8 mouse cellular contexts compared by ENCODE assay signal in the genomic region with DNA sequence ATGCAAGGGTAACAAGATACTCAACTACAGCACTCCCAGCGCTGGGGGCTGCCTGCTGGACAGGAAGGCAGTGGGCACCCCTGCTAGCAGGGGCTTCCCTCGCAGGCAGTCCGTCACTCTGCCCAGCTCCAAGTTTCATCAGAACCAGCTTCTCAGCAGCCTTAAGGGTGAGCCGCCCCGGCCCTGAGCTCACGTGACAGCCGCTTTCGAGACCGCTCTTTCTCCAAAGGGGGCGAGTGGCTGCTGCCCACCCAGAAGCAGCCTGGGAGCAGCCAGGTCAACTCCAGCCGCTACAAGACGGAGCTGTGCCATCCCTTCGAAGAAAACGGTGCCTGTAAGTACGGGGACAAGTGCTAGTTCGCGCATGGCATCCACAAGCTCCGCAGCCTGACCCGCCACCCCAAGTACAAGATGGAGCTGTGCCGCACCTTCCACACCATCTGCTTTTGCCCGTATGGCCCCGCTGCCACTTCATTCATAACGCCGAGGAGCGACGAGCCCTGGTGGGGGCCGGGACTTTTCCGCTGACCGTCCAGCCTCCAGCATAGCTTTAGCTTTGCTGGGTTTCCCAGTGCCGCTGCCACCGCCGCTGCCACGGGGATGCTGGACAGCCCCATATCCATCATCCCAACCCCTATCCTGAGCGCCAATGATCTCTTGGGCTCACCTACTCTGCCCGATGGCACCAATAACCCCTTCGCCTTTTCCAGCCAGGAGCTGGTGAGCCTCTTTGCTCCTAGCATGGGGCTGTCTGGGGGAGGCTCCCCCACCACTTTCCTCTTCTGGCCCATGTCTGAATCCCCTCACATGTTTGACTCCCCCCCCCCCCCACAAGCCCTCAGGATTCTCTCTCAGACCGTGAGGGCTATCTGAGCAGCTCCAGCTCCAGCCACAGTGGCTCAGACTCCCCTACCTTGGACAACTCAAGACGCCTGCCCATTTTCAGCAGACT. TPM values are rescaled to one million over a fixed set of nuclear protein-coding genes. Genes with fewer than 3 reads are reported as not detected.
DNase-seq lines count a peak whose midpoint lies in the region; ATAC-seq and TF ChIP-seq lines count a peak whose summit lies in the region.

No protein-coding gene starts in this region.

- DNase-seq in spleen, adult 2 months (ENCODE audit: low read depth in 1 of 2, low spot score in 2 of 2) = peak in 1 of 2 experiments; percentile 5
- DNase-seq in spleen, postnatal 14 days (ENCODE audit: low spot score in 2 of 2) = no peak
- peak; percentile 23 for DNase-seq in thymus, postnatal 4 days
- DNase-seq in gastrocnemius, adult 18-20 months (ENCODE audit: low spot score) = no peak

- H3K4me1 ChIP-seq in spleen, adult 2 months (ENCODE audit: control insufficient read depth, insufficient read depth, insufficient read length) = no peaks in the 10 kb centered on the region
- H3K4me1 ChIP-seq in cortical plate, adult 2 months (ENCODE audit: control insufficient read depth, insufficient read depth, low read length) = no peaks in the 10 kb centered on the region
- no peaks in the 10 kb centered on the region for H3K4me1 ChIP-seq in heart, embryonic 16.5 days (ENCODE audit: control insufficient read depth, insufficient read depth, low read length)
- no peaks in the 10 kb centered on the region for H3K4me1 ChIP-seq in limb, embryonic 13.5 days

- peaks cover 3% of the 10 kb centered on the region; the same call in 1 of the 2 replicates for H3K9me3 ChIP-seq in heart, embryonic 16.5 days (replicated peaks; ENCODE audit: control insufficient read depth, low read length)
- H3K9me3 ChIP-seq in limb, embryonic 13.5 days = peaks cover 4% of the 10 kb centered on the region; the same call in 1 of the 2 replicates

- H3K27me3 ChIP-seq in spleen, adult 2 months (ENCODE audit: control insufficient read depth, insufficient read depth, low read length) = no peaks in the 10 kb centered on the region
- no peaks in the 10 kb centered on the region for H3K27me3 ChIP-seq in heart, embryonic 16.5 days (ENCODE audit: control insufficient read depth, insufficient read depth, low read length)
- H3K27me3 ChIP-seq in limb, embryonic 13.5 days = no peaks in the 10 kb centered on the region

- 30% methylated on average over 38 of the region's 38 CpGs for WGBS in spleen, adult 2 months
- 12% methylated on average over 38 of the region's 38 CpGs for WGBS in heart, embryonic 16.5 days
- WGBS in limb, embryonic 13.5 days = 22% methylated on average over 38 of the region's 38 CpGs

- no peak for TF ChIP-seq CTCF in spleen, adult 2 months (IDR thresholded peaks at IDR 0.05; ENCODE audit: extremely low read depth, insufficient read depth, insufficient read length, insufficient replicate concordance)
- TF ChIP-seq CTCF in cortical plate, adult 2 months (IDR thresholded peaks at IDR 0.05; ENCODE audit: extremely low read depth, insufficient read depth, low read length) = no peak

- TF ChIP-seq POLR2A in spleen, adult 2 months (IDR thresholded peaks at IDR 0.05; ENCODE audit: low read depth, low read length) = no peak
- TF ChIP-seq POLR2A in cortical plate, adult 2 months (IDR thresholded peaks at IDR 0.05; ENCODE audit: extremely low read depth, insufficient read depth, low read length) = no peak

- H3K4me2 ChIP-seq in heart, embryonic 16.5 days (ENCODE audit: low read depth, low read length) = peak overlapping the region; percentile 68
- peak overlapping the region; percentile 70 for H3K4me2 ChIP-seq in limb, embryonic 13.5 days (replicated peaks)

- H3K36me3 ChIP-seq in spleen, adult 2 months (ENCODE audit: control insufficient read depth, insufficient read depth, low read length) = no peaks in the 10 kb centered on the region
- H3K36me3 ChIP-seq in heart, embryonic 16.5 days (ENCODE audit: control insufficient read depth, insufficient read depth) = no peaks in the 10 kb centered on the region
- H3K36me3 ChIP-seq in limb, embryonic 13.5 days = no peaks in the 10 kb centered on the region

- no peak overlapping the region for H3K27ac ChIP-seq in spleen, adult 2 months (ENCODE audit: insufficient read depth, low read length)
- no peak overlapping the region for H3K27ac ChIP-seq in cortical plate, adult 2 months (ENCODE audit: insufficient read depth, low read length)
- H3K27ac ChIP-seq in heart, embryonic 16.5 days (ENCODE audit: low read length) = no peak overlapping the region
- no peak overlapping the region for H3K27ac ChIP-seq in limb, embryonic 13.5 days

- H3K9ac ChIP-seq in heart, embryonic 16.5 days (ENCODE audit: low read length) = peak overlapping the region; percentile 23; the same call in 1 of the 2 replicates
- H3K9ac ChIP-seq in limb, embryonic 13.5 days = peak overlapping the region; percentile 57

- no peak for ATAC-seq in heart, embryonic 16.5 days (replicated peaks; ENCODE audit: extremely low read depth, insufficient read depth, low FRiP score)
- peak; percentile 64 for ATAC-seq in limb, embryonic 13.5 days (ENCODE audit: low FRiP score, low read depth)
- ATAC-seq in monocyte, adult 5-6 weeks (replicated peaks; ENCODE audit: insufficient number of reproducible peaks, low FRiP score, low TSS enrichment, poor library complexity, severe bottlenecking) = 0 out of 2 replicates have a peak, but pooled peaks have one; percentile 40

- H3K4me3 ChIP-seq in spleen, adult 2 months (ENCODE audit: extremely low read depth, insufficient read depth, insufficient read length) = peak overlapping the region; percentile 59
- peak overlapping the region; percentile 37 for H3K4me3 ChIP-seq in cortical plate, adult 2 months (ENCODE audit: insufficient read depth, low read length)
- peak overlapping the region; percentile 48 for H3K4me3 ChIP-seq in heart, embryonic 16.5 days (ENCODE audit: low read length)
- peak overlapping the region; percentile 46 for H3K4me3 ChIP-seq in limb, embryonic 13.5 days

RNA-seq across cellular contexts. Expression of a gene that starts 8.7 kb away (rescaled TPM):
- polyA plus RNA-seq in spleen, adult 2 months (2012; rRNA removed) = 2.7 and 2.9 TPM in 2 replicates
- 9.7 and 10.0 TPM in 2 replicates for polyA plus RNA-seq in cortical plate, adult 2 months (2012; rRNA removed)
- 2.1 and 2.4 TPM in 2 replicates for polyA plus RNA-seq in heart, embryonic 16.5 days (2015; fragmentation: Nextera tagmentation; extraction: Ambion mirVana)
- polyA plus RNA-seq in limb, embryonic 13.5 days (2015; fragmentation: Nextera tagmentation; extraction: Ambion mirVana) = 3.5 and 3.6 TPM in 2 replicates
- 23.9 to 32.8 TPM (median 25.2 TPM) in 3 replicates for total RNA-seq in monocyte, adult 5-6 weeks (2017)
- total RNA-seq in gastrocnemius, adult 18-20 months (2021) = 1 to 10 TPM; 6.0 to 6.6 TPM

RNA-seq across cellular contexts. Expression of a gene that starts 59.9 kb away (rescaled TPM):
- not detected in 2 replicates for polyA plus RNA-seq in spleen, adult 2 months (2012; rRNA removed)
- not detected in 2 replicates for polyA plus RNA-seq in cortical plate, adult 2 months (2012; rRNA removed)
- not detected in 2 replicates for polyA plus RNA-seq in heart, embryonic 16.5 days (2015; fragmentation: Nextera tagmentation; extraction: Ambion mirVana)
- not detected in 2 replicates for polyA plus RNA-seq in limb, embryonic 13.5 days (2015; fragmentation: Nextera tagmentation; extraction: Ambion mirVana)
- total RNA-seq in monocyte, adult 5-6 weeks (2017) = not detected in 3 replicates
- not detected for total RNA-seq in gastrocnemius, adult 18-20 months (2021)
